Mouse (Mus musculus): ENCODE data around the gene Krtap9-1.
"Not testable (repeated sequence)": the region's sequence is repeated elsewhere in the genome, so short reads cannot be mapped to it uniquely, and the experiment has no call there.

The Krtap9-1 gene

DNA sequence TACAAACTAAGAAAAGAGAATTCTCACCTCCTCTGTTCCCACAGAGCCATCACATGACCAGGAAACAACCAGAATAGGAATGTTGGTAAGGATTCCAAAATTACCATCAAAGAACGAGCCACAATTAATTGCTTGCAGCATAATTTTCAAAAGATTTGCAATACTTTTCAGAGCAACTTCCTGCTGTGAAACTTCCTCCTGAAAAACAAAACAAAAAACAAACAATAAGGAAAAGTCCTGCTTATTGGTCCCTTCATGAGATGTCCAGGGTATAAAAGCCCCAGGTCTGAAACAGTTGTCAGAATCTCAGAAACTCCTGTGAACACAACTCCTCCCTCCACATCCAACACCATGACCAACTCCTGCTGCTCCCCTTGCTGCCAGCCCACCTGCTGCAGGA is at the start of gene Krtap9-1:
Gene Krtap9-1, plus strand, starts transcription at position 301 of the 400 bp plus-strand sequence.
- not testable (repeated sequence) for DNase-seq (ENCODE audit: low read depth)

DNA sequence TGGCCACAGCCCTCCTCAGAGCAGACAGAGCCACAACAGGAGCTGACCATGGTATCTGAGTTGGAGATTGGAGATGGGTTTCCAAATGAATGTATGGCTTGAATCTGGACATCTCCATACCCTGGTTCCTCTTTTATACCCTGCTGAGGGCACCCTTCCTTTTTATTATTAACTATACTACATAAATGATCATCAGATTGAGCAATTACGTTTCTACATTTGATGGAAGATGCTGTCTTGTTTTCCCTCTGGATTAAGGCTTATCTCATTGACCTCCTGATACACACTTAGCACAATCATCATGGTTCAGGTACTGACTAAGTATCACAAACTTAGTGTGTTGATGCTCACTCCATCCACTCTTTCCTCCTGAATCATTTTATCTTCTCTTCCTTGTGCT is 35.2 kb upstream of the Krtap9-1 start, which contains the start of gene 2300003K06Rik:
Gene 2300003K06Rik, minus strand, starts transcription at position 101 of the 400 bp plus-strand sequence.
- DNase-seq (ENCODE audit: low read depth), result no peak

DNA sequence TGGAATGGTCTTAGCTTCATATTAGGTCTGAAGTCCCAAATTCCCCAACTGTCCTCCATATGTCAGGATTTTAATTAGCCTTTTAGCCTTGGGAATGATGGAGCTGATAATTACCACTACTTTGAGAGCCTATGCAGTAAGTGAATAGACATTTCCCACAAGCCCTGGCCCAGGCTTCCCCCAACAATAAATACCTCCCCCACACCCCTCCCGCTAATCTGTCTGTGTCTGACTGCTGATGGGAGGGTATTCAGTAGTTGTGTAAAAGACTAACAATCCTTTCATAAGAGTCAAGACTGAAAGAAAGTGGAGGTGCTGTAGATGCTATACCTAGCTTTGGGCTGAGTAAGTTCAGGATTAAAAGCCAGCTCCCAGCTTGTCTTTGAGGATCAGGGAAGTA is 31.0 kb upstream of the Krtap9-1 start:
- no peak for DNase-seq (ENCODE audit: low read depth)

DNA sequence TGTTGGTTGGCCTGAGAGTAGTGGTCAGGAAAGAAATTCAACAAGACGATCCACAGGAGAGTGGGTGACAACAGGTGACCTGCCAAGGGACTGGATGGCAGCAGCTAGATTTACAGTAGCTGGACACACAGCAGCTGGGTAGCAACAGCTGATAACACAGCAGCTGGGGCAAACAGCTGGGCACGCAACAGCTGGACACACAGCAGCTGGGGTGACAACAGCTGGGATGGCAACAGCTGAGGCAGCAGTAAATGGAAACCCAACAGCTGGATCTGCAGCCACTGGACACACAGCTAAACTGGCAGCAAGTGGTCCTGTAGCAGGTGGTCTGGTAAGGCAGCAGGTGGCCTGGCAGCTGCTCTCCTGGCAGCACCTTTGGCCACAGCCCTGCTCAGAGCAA is 26.4 kb upstream of the Krtap9-1 start:
- DNase-seq (ENCODE audit: low read depth), result no peak

DNA sequence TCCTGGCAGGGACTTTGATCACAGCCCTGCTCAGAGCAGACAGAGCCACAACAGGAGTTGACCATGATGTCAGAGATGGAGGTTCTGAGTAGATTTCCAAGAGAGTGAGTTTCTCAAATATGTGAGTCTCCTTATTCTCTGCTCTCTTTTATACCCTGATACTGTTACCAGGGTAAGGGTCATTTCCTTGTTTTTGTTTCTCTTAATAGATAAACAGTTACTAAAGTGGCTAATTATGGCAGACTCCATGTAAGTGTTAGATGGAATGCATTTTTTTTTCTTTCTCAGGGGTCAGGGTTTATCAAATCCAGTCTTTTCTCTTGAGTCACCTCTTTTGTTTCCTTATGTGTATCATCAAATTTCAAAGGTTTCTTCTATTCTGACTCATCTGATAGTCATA is 21.7 kb upstream of the Krtap9-1 start, which contains the start of gene Krtap4-16:
Gene Krtap4-16, minus strand, starts transcription at position 101 of the 400 bp plus-strand sequence.
- DNase-seq (ENCODE audit: low read depth), result no peak

DNA sequence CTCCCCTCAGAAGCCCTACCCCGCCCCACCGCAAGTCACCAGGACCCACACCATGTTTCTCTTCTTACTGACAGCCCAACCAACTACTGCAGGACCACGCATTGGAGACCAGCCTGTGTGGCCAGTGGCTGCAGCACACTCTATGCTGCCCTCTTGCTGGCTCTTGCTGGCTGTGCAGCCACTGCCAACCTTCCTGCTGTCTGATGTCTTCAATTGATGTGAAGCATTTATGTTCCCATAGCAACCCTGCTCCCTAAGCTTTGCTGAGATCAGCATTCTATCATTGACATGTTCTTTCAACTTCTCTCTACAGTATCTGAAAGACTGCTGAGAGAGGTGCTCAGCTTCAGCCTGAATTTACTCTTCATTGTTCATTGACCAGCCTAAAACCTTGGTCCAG is 19.1 kb upstream of the Krtap9-1 start:
- DNase-seq (ENCODE audit: low read depth), result no peak

DNA sequence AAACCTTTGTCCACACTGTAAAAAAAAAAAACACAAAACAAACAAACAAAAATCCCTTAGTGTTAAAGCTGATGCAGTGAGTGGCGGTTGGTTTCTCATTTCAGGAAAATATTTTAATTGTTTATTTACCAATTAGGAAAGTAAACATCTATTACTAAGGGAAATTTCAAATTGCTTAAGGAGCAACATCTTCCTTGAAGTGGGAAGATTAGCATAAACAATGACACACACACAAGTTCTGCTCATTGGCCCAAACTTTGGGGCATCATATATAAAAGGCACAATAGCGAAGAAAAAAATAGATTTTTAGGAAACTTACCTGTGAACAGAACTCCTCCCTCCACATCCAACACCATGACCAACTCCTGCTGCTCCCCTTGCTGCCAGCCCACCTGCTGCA is 15.6 kb upstream of the Krtap9-1 start, which contains the start of gene Gm11568:
Gene Gm11568, plus strand, starts transcription at position 301 of the 400 bp plus-strand sequence.
- DNase-seq (ENCODE audit: low read depth), result no peak

DNA sequence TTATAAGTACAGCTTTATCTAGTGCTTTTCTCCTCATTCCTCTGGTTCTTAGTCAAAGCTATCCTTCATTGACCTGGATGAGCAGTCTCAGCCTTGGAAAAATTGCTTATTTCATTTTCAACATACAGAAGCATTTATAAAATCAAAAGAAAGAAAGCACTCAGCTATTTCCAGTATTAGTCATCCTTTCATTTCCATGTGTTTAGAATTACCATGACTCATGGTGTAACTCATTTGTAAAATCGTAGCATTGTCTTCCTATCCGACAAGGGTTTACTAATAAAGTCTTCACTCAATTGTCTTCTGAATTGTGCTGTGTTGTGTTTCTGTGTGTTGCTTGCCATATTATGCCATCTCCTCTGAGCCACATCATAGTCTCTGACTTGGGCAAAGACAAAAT is 14.4 kb upstream of the Krtap9-1 start:
- no peak for DNase-seq (ENCODE audit: low read depth)

DNA sequence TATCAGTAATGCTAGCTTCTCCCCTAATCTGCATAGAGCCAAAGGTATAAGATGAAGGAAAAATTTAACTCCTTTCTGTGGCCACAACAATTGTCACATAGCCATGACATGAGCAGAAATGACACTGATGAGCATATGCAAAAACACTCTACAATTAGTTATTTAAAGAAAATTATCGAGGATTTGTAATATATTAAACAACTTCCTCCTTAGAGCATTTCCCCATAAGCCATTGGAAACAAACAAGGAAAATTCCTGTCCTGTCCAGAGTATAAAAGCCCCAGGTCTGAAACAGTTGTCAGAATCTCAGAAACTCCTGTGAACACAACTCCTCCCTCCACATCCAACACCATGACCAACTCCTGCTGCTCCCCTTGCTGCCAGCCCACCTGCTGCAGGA is 9.0 kb upstream of the Krtap9-1 start, which contains the start of gene Gm11559:
Gene Gm11559, plus strand, starts transcription at position 301 of the 400 bp plus-strand sequence.
- not testable (repeated sequence) for DNase-seq (ENCODE audit: low read depth)

DNA sequence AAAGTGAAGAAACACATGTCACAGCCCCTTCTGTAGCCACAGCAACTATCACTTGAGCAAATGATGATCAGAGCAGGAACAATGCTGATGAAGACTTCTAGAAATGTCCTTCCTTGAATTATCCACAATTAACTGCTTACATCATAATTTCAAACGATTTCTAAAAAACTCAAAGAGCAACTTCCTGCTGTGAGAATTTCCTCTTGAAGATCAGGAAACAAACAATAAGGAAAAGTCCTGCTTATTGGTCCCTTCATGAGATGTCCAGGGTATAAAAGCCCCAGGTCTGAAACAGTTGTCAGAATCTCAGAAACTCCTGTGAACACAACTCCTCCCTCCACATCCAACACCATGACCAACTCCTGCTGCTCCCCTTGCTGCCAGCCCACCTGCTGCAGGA is 5.7 kb downstream of the Krtap9-1 start, which contains the start of gene Gm11567:
Gene Gm11567, plus strand, starts transcription at position 301 of the 400 bp plus-strand sequence.
- not testable (repeated sequence) for DNase-seq (ENCODE audit: low read depth)

DNA sequence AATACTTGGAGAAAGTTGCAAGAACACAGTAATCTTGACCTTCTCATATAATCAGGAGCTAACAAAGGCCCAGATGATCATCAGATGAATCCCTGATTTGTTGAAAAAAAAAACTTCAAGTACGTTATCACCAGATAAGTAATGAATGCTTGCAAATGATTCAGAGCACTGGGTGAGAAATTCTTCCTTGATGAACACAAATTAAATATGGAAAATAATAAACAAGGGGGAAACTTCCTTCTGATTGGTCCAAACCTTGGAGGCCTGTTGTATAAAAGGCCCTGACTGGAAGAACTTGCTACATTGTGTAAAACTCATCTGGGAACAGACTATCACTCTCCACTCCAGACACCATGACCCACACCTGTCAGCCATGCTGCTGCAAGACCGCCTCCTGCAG is 34.4 kb downstream of the Krtap9-1 start, which contains the start of gene Krtap31-1:
Gene Krtap31-1, plus strand, starts transcription at position 301 of the 400 bp plus-strand sequence.
- DNase-seq (ENCODE audit: low read depth), result no peak

DNA sequence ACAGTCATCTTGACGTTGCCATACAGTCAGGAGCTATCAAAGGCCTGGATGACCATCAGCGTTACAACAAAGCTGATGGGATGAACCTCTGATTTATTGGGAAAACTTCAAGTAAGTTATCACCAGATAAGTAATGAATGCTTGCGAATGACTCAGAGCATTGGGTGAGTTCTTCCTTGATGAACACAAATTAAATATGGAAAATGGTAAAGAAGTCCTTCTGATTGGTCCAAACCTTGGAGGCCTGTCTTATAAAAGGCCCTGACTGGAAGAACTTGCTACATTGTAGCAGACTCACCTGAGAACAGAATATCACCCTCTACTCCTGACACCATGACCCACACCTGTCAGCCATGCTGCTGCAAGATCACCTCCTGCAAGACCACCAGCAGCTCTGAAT is 41.3 kb downstream of the Krtap9-1 start, which contains the start of gene Gm11565:
Gene Gm11565, plus strand, starts transcription at position 301 of the 400 bp plus-strand sequence.
- no peak for DNase-seq (ENCODE audit: low read depth)
